Mouse (Mus musculus) CD4-positive, CD25-positive, alpha-beta regulatory T cell, adult 2 months (primary cell): Measurements from ENCODE around the gene Psme4.
"Not testable (repeated sequence)": the region's sequence is repeated elsewhere in the genome, so short reads cannot be mapped to it uniquely, and the experiment has no call there.

Experiments
- DNase-seq: peaks from one replicate; pipeline ENCODE4 v3.0.0-alpha.2; 2012; ENCODE audit warnings: low read depth, low spot score

Psme4 gene

GRCm38 (mm10) chr11:30771267-30771903 is at the start of gene Psme4:
Gene Psme4, plus strand, starts transcription at chr11:30771726.
- DNase-seq = peak; percentile 95

- DNase-seq = no peak
Measured at GRCm38 (mm10) chr11:30723438-30723837, 48.1 kb upstream of the Psme4 start.

- DNase-seq = no peak
Measured at GRCm38 (mm10) chr11:30730721-30731120, 40.8 kb upstream of the Psme4 start.

- no peak for DNase-seq
Measured at GRCm38 (mm10) chr11:30733376-30733775, 38.1 kb upstream of the Psme4 start.

GRCm38 (mm10) chr11:30743991-30744390 is 27.5 kb upstream of the Psme4 start:
- DNase-seq = no peak

GRCm38 (mm10) chr11:30748938-30749337 is 22.6 kb upstream of the Psme4 start:
- DNase-seq = no peak

- DNase-seq = no peak
Measured at GRCm38 (mm10) chr11:30749587-30749986, 21.9 kb upstream of the Psme4 start.

- no peak for DNase-seq
Measured at GRCm38 (mm10) chr11:30750039-30750823, 21.3 kb upstream of the Psme4 start.

GRCm38 (mm10) chr11:30752956-30753355 is 18.6 kb upstream of the Psme4 start:
- DNase-seq = no peak

- not testable (repeated sequence) for DNase-seq
Measured at GRCm38 (mm10) chr11:30754486-30754854, 17.1 kb upstream of the Psme4 start.

GRCm38 (mm10) chr11:30754855-30755530 is 16.5 kb upstream of the Psme4 start:
- DNase-seq = no peak

- no peak for DNase-seq
Measured at GRCm38 (mm10) chr11:30761381-30761780, 10.1 kb upstream of the Psme4 start.

- no peak for DNase-seq
Measured at GRCm38 (mm10) chr11:30761891-30762290, 9.6 kb upstream of the Psme4 start.

GRCm38 (mm10) chr11:30765076-30765475 is 6.5 kb upstream of the Psme4 start:
- no peak for DNase-seq

GRCm38 (mm10) chr11:30770817-30771216 is 709 bp upstream of the Psme4 start:
- no peak for DNase-seq

- DNase-seq = peak; percentile 63
Measured at GRCm38 (mm10) chr11:30771904-30772581, 517 bp downstream of the Psme4 start.

GRCm38 (mm10) chr11:30772777-30773417 is 1.4 kb downstream of the Psme4 start:
- DNase-seq = peak; percentile 24

GRCm38 (mm10) chr11:30774638-30775037 is 3.1 kb downstream of the Psme4 start:
- DNase-seq = no peak

GRCm38 (mm10) chr11:30777498-30777897 is 6.0 kb downstream of the Psme4 start:
- DNase-seq = no peak

GRCm38 (mm10) chr11:30780893-30781292 is 9.4 kb downstream of the Psme4 start:
- DNase-seq = no peak

- DNase-seq = no peak
Measured at GRCm38 (mm10) chr11:30781612-30782011, 10.1 kb downstream of the Psme4 start.

GRCm38 (mm10) chr11:30785497-30785896 is 14.0 kb downstream of the Psme4 start:
- no peak for DNase-seq
